Mouse (Mus musculus) cerebellum, postnatal 25 days (tissue): ENCODE results near the gene Colgalt2.
"Not testable (repeated sequence)": the region's sequence is repeated elsewhere in the genome, so short reads cannot be mapped to it uniquely, and the experiment has no call there.

Experiments
- DNase-seq, 2 experiments: peaks; one replicate each; pipeline ENCODE4 v3.0.0; 2021; ENCODE audit warnings: mixed read lengths in 2 of 2

The Colgalt2 gene

DNA sequence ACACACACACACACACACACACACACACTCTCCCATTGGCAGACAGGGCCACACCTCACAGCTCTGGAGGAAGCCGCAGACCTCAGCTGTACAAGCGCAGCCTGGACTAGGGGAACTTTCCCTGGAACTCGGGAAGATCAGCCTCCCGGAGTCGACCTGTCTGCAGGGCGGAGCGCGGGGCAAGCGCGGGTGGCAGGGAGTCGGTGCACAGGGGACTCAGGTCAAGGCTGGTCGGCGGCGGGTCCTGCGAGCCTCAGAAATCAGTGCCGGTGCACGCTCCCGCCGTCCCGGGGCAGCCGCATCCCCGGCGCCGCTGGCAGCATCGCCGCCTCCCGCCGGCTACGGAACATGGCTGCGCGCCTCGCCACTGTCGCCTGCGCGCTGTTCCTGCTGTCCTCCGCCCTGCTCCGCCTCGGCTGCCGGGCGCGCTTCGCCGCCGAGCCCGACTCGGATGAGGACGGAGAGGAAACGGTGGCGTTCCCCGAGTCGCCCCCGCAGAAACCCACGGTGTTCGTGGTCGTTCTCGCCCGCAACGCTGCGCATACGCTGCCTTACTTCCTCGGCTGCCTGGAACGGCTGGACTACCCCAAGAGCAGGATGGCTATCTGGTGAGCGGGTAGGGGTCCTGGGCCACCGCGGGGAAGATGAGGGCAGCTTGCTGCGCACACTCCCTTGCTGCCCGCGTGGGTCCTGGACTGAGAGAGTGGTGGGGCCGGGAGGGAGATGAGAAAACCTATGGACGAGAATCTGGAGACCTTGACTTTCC lies at the start of gene Colgalt2:
Gene Colgalt2 (plus strand): TSS at position 41 of the 766 bp plus-strand sequence.
- peak; percentile 62 to 69 for DNase-seq

DNA sequence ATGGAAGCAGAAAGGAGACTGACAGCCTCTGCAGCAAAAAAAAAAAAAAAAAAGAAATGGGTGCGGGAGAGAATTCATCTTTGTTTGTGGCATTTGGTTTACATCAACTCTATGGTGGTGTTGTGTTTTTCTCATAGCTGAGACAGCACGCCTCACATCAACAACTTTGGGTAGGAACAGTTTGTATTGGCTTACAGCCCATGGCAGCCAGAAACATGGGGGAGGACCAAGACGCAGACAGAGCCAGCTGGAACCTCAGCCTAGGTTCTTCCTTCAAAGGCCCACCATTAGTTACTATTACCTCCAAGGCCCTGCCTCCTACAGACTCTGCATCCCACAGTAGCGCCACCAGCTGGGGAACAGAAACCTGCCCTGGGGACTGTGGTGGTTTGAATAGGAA lies 42.9 kb upstream of the Colgalt2 start:
- DNase-seq, result no peak

DNA sequence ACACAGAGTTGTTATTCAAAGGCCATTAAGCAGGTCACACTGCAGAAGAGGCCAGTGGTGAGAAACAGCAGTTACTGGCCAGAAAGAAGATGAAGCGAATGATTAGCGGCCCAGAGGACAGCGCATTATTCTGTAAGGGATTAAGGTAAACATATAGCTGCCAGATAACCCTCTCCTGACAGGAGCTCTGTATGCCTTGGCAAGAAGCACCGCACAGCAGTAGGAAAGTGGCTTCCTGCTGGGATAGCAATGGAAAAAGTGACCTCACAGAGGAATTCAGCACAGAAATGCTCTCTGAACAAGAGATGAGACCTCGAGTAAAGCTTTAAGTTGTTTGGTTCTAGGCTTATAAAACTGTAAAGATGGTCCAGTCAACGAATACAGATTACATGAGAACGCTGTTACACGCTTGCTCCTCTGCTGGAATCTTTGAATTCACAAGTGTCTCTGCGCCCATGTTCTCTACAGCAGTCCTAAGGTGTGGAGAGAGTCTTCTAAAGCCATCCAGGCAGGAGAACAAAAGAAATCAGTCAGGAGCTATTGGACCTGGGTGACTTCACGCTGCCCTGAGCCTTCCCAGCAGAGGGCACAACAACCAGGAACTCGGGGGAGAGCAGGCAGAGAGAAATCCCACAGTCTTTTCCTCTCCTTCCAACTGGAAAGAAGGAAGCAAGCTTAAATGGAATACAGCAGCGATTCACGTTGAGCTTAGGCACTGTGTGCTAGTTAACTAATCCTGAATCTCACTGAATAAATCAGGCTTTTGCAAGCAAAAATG lies 31.1 kb upstream of the Colgalt2 start:
- DNase-seq, result peak; percentile 56 to 57

DNA sequence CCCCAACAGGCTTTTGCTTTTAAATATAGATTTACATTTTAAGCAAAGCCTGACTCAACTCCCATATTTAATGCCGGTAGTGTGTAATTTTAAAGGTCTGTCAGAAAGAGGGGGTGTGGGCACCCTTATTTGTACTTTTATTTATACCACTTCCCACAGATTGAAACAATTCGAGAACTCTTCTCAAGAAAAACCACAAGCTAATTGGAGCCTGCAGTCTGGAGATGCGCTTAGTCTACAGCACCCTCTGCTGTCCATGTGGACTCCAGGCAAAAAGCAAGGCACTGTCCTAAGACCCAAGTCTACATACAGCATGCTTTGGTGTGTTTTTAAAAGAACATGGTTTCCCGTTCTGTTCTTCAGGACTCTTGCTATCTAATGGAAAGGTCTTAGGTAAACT lies 30.5 kb upstream of the Colgalt2 start:
- peak; percentile 73 to 82 for DNase-seq

DNA sequence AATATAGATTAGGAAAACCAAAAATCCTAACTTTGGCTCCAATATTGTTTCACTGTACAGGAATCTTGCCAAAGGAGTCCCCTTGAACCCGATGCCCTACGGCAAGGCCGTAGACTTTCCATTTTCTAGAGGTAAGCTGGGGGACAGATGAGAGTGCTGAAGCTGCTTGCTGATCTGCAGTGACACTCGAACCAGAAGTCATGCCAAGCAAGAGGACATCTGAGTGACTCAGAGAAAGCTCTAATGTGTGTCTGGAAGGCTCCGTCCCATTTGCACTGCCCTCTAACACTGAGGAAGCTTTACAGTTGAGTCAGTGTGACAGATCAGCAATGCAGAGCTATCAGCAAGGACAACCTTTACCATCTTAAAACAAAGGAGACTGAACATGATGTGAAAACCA lies 21.3 kb upstream of the Colgalt2 start:
- no peak for DNase-seq

DNA sequence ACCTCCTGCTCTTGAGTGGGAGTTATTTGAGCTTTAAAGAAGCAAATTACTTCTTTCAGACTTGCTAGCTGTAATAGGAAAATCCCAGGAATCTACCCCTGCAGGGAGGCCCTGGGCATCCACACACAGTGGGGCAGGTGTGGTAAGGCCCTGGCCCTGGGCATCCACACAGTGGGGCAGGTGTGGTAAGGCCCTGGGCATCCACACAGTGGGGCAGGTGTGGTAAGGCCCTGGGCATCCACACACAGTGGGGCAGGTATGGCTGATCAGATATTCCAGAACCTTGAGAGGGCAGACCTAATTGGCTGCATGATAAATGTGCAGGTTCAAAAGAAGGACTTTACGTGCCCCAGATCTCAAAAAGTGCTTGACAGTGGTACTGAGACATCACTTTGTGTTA lies 15.0 kb upstream of the Colgalt2 start:
- no peak for DNase-seq

DNA sequence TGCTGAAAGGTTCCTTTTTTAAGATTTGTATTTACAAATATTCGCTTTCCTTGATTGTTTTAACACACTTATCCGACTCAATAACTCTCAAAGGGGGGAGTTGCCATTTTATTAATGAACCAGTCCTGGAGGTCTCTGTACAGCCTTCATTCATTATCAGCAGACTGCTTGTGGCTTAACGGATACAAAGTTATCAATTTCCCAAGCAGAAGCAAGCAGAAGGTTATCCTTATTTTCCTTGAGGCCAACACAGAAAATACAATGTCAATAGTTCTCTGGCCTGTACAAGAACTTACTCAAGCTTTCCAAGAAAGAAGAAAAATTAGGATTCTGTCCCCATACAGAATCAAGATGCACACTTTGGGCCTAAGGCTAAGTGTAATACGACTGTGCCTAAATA lies 13.9 kb upstream of the Colgalt2 start:
- not testable (repeated sequence) for DNase-seq

DNA sequence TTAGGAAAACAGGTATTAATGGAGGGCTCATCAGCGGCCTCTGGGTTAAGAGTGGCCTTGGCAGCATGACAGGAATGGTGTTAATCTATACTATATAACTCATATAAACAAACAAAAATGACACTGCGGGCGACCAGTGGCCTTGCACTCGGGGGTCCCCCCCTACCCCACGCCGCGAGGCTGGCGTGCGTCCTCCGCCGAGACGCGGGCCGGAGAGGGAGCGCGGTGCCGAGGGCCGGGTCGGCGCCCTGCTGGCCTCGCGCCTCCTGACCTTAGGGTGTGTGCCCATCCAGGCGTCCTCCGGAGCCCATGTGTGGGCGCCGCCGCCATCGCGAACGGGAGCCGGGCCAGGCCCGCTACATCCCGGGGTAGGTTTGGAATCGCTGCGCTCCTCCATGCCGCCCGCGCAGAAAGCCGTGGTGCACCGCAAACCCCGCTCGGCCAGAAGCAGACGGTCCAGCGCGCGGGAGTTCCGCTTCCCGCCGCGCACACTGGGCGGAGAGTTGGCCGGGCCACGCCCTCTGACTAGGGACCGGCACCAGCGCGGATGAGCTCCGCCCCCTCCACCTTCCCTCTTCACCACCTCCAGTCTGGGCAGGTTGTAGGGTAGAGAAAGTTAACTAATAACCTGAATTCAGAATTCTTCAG lies 13.3 kb upstream of the Colgalt2 start, which contains the start of gene Tsen15:
Gene Tsen15 (minus strand): TSS at position 501 of the 648 bp plus-strand sequence.
- DNase-seq, result peak; percentile 92 to 93

DNA sequence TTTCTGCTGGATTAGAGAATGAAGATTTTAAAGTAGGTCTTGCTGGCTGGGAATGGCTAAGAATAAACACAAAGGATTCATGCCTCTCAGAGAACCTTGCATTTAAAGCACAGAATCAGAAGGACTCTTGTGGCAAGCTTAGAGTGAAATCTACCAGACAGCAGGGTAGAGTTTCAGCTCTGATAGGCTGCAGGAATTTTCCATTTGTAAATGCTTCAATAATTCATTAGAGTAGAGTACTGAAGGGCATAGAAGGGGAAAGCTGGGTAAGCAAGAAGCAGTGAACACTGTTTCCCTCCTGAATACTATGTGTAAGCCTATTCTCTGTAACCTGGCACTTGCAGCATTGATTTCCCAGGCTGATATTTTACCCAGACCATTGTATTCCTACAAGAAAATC lies 10.4 kb upstream of the Colgalt2 start:
- no peak for DNase-seq

DNA sequence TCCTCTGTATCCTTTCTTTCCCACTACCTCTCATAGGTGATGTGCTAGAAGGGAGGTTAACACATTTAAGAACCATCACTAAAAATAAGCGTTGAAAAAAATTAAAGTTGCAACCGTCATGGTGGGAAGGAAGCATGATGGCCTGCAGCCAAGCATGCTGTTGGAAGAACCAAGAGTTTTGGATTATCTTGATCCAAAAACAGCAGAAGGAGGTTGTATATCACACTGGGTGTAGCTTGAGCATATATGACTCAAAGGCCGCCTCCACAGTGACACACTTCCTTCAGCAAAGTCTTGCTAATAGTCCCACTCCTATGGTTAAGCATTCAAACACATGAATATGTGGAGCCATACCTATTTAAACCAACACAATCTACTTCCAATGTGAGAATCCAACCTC lies 5.5 kb upstream of the Colgalt2 start:
- no peak for DNase-seq

DNA sequence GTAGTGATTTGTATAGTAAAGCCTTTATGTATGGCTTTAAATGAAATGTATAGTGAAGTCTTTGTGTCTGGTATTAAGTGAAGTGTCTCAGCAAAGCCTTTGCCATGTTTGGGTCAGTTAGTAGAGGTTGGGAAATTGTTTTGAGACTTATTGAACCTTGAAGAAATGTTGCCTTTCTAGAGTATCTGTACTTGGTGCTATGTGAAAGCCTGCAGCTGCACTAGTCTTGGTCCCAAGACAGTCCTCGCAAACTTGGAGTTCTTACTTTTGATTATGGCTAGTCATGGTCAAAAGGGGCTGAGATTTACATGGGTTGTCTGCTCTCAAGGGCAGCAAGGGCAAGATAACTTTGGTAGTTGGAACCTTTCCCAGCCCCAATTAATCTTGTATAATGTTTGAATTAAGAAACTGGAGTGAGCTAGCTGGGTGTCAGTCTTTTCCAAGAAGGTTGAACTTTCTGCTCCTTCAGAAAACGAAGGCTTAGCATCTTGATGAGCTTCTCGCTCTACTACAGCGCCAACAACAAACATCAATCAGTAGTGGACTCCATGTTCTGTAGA lies 4.6 kb upstream of the Colgalt2 start:
- DNase-seq, result no peak

DNA sequence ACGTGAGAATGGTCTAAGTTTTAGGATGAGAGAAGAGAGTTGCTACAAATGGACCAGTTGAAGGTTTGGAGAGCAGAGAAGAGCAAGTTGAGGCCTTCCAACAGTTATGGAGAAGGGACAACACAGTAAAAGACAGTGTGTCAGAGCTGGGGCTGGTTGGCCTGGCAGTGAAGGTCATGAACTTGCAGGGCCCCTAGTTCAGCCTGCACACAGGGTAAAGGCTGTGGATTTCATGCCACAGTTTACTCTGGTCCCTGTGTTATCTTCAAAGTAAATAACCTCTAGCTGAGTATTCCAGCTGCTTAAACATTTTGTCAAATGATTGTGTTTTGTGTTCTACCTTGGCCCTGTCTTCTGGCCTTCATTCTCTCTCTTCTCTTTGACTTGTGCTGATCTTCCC lies 922 bp upstream of the Colgalt2 start:
- no peak for DNase-seq

DNA sequence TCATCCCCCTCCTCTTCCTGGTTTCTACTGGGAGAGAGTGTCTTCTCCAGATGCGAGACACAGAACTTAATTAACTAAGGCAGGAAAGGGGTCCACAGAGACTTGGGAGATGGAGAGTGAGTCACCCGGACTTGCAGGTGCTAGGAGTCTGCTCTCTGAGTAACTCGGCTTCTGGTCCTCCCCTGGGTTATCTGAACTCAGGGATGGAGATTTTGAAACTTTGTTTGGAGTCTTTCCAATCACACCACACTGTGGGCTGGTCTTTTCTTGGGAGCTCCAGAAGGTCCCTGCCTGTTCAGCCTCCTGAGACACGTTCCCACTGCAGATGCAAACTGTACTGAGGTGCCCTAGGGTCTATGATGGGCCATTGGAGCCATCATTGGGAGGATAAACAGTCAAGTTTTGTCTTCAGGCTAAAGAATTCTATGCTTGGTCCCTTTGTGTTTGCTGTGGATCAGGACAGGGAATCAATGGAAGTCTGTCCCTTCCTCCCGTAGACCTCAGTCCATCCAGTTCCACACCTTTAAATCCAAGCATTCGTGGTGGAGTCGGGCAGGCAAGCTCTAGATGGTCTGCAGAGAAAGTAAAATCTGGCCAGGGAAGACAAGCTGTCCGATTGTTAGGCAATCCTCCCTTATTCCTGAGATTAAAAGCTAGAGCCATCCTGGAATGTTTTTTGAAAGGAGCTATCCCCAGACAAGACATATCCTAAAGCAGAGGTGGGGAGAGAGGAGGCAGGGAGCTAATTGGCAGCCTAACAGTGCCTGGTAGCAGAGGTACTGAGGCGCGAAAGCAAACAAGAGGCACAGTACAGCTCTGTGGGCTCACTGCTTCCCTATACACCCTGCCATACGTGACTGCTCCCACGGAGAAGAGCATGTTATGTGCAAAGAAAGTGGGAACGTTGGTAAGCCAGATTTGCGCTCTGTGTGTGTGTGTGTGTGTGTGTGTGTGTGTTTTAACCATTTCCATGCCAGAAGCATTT lies 1.2 kb downstream of the Colgalt2 start:
- no peak for DNase-seq

DNA sequence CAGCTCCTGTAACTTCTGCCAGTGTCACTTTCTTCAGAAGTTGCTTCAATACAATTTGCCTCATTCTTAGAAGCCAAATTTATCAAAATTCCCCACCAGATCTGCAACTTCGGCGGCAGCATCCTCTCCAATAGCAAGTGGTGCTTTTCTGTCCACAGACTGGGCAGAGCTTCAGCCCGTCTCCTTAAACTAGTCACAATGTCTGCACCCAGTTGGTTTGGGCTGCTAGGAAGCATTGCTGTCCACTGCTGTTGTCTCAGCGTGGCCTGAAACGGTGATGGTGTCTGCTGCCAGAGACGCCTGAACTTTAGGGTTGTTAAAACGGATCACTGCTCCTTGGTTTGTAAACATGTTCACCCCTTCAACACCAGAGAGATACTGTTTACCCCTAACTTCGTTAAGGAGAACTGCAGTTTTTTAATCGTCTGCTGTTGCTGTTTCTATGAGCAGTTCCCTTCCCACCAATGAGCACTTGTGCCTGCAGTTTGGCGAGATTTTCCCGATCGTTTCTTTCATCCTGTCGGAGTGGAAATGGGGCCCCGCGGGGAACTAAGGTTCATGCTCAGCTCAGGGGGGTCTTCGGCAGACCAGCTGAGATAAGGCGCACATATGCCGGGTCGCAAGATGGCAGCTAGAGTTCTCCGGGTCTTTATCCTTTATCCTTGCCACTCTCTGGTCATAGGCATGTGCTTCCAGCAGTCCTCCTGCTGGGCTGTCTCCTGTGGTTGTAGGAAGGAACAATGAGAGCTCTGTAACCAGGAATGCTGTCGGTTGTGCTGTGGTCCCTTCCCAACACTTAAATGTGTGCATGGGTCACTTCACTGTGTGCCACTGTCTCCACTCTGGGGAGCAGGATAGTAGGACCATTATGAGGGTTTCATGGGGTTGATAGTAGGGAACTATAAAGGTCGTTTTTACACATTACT lies 7.7 kb downstream of the Colgalt2 start:
- DNase-seq, result peak; percentile 12 to 26

DNA sequence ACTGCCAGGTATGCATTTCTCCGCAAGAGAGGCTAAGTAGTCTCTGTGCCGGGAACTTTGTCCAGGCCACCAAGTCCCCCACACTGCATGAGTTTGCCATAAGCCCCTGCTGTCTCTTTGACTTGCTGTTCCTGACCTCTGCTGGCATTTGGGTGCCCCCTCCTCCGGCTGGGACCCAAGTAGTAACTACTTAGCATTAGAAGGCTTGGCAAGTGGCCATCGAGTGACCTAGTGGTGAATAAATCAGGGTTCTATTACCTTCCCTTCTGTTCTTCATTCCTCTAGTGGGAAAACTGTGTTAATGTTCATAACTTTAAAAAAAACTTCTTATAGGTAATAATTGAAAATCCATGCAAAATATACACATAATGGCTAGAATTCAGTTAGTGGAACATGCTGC lies 9.7 kb downstream of the Colgalt2 start:
- DNase-seq, result peak in 1 of 2 experiments; percentile 15

DNA sequence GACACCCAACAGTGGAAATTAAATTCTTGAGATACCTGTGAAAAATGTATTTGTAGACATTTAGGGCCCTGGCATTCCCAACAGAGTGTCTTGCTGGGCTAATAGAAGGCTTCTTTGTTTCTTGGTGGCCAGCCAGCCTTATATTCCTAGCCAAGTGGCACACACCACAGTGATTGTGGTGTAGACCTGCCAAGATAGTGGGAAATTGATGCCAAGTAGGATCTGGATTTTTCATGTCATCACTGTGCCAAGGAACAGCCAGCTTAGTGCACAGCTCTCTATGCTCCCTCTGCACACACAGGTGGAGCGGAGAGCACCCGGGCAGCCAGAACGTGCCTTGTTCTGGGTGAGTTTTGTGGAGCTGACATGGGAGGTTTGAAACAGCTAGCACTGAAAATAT lies 11.0 kb downstream of the Colgalt2 start:
- DNase-seq, result peak; percentile 74 to 85

DNA sequence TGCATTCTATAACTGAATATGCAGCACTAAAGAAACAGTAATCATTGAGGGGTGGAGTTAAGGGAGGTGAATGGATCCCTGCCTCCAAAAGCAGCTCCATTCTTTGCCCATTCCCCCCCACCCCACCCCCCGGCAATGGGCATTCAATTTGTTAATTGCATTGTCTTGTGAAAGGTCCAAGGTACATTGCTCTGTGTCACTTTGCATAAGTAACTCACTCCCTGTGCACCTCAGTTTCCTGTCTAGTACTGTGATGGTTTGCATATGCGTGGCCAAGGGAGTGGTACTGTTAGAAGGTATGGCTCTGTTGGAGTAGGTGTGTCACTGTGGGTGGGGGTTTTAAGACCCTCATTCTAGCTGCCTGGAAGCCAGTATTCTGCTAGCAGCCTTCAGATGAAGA lies 13.5 kb downstream of the Colgalt2 start:
- no peak for DNase-seq

DNA sequence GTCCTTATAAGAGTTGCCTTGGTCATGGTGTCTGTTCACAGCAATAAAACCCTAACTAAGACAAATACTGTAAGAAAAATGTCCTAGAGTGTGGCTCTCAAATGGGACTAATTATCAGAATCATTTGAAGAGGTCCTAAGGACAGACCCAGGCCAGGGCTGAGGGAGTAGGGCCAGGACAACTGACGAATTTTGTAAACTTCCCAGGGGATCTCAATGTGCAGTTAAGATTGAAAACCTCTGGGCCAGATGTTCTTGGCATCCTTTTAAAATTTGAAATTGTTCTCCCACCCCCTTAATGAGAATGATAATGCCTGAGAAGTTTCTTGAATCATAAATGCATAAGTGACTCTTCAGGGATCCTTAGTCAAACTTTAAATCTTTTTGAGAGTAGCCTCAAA lies 14.3 kb downstream of the Colgalt2 start:
- no peak for DNase-seq

DNA sequence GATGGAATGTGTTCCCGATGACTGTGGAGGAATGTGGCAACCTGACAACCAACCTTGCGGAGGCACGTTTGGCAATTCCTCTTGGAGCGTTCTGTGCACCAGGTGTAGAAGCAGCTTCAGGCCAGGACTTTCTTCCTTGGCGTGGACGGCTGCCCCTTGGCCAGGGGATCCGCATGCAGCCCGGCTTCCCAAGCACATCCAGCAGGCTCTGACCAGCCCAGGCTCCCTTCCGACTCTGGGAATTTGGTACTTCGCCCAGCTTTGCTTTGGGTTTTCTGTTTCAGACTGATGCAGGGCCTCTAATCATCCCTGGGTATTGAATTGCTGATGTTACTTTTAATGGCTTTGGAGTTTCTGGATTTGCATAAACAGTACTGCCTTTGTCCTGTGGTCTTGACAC lies 14.8 kb downstream of the Colgalt2 start:
- DNase-seq, result peak; percentile 11 to 27

DNA sequence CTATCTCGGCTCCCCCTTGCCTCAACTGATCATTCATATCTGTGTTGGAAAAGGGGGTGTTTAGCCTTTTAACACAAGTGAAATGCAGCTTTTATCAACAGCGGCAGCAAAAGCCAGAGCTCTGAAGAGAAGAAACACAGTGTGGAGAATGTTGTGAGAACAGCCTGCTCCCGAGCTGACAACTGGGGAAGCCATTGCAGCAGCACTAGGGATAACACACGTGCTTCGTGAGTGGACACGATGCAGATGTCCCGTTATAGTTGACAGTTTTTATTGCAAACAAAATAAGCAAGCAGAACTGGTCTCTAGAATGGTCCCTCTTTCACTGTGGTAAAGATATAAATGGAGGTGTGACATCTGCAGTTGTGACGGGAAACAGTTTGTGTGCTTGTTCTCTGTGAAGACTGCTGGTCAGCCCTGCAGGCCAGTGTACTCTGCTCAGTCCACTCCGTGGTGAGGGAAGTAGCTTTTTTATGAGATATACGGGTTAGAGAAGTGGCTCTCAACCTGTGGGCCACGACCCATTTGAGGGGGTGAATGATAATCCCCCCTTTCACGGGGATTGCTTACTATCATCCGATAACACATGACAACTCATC lies 16.8 kb downstream of the Colgalt2 start:
- no peak for DNase-seq
